Mouse (Mus musculus) CH12.LX (cell line): ENCODE measurements around the gene Echdc3. TPM values are rescaled to one million over a fixed set of nuclear protein-coding genes. Genes with fewer than 3 reads are reported as not detected.

Experiments used
- DNase-seq: peaks from one replicate; pipeline ENCODE4 v3.0.0-alpha.2; 2013; ENCODE audit errors: extremely low read depth
- H3K27ac ChIP-seq: 2 replicates; pipeline ENCODE4 v1.5.1; 2012; ENCODE audit warnings: low read depth, mild to moderate bottlenecking, control low read depth, moderate library complexity; ENCODE audit not compliant: insufficient read depth
- H3K27me3 ChIP-seq: replicated peaks from 2 replicates; pipeline ENCODE3; 2012; ENCODE audit warnings: inconsistent platforms
- H3K36me3 ChIP-seq, 2 experiments: replicated peaks in 1 of 2; 2 replicates each; pipeline versions ENCODE3 to v1.6.1; 2012; ENCODE audit warnings: inconsistent platforms in 1 of 2, low read length in 1 of 2, mild to moderate bottlenecking in 1 of 2, mixed read lengths in 1 of 2, moderate library complexity in 1 of 2; ENCODE audit not compliant: control insufficient read depth in 1 of 2, insufficient read depth in 1 of 2
- H3K4me1 ChIP-seq, 2 experiments: 2 replicates each; pipeline ENCODE4 v1.6.1; 2012; ENCODE audit warnings: inconsistent platforms in 1 of 2, moderate library complexity in 1 of 2; ENCODE audit not compliant: insufficient read depth in 2 of 2, control insufficient read depth in 1 of 2
- H3K4me2 ChIP-seq: 2 replicates; pipeline ENCODE4 v1.6.1; 2012; ENCODE audit warnings: low read depth, mild to moderate bottlenecking, control low read depth; ENCODE audit not compliant: poor library complexity, insufficient read depth, severe bottlenecking
- H3K4me3 ChIP-seq, 3 experiments: fragments of 150-350 bp in 1 of 3; sonication (generic) in 1 of 3; replicated peaks in 1 of 3; 2 replicates each; pipeline versions ENCODE3 to v1.5.1; 2011 to 2012; ENCODE audit warnings: low read depth in 2 of 3, low read length in 2 of 3, mild to moderate bottlenecking in 2 of 3, moderate library complexity in 2 of 3, control low read depth in 1 of 3, improper control_type of control experiment in 1 of 3, inconsistent platforms in 1 of 3, mixed read lengths in 1 of 3; ENCODE audit not compliant: poor library complexity in 1 of 3
- H3K79me2 ChIP-seq: replicated peaks from 2 replicates; pipeline ENCODE4 v1.6.1; 2012; ENCODE audit warnings: mild to moderate bottlenecking, moderate library complexity; ENCODE audit not compliant: control insufficient read depth, poor library complexity, insufficient read depth, severe bottlenecking; ENCODE audit errors: extremely low read depth
- H3K9ac ChIP-seq: 2 replicates; pipeline ENCODE4 v1.6.1; 2012; ENCODE audit warnings: low read depth, mild to moderate bottlenecking, control low read depth, moderate library complexity; ENCODE audit not compliant: insufficient read depth
- H3K9me3 ChIP-seq: replicated peaks from 2 replicates; pipeline ENCODE3; 2012; ENCODE audit warnings: low read length, inconsistent platforms, mixed read lengths
- CHD1 ChIP-seq: IDR thresholded peaks from 2 replicates; pipeline ENCODE4 v1.6.1; 2012; ENCODE audit warnings: low read depth, low read length, improper control_type of control experiment, inconsistent platforms
- CHD2 ChIP-seq: IDR thresholded peaks from 2 replicates; pipeline ENCODE4 v1.6.1; 2011; ENCODE audit warnings: low read length, improper control_type of control experiment
- CTCF ChIP-seq, 2 experiments: IDR thresholded peaks in 1 of 2; conservative IDR thresholded peaks in 1 of 2; 2 replicates each; pipeline ENCODE4 v1.5.1; 2011 to 2012; ENCODE audit warnings: low read depth in 2 of 2, low read length in 2 of 2, improper control_type of control experiment in 1 of 2, inconsistent platforms in 1 of 2, mild to moderate bottlenecking in 1 of 2, moderate library complexity in 1 of 2
- E2F4 ChIP-seq: IDR thresholded peaks from 2 replicates; pipeline ENCODE4 v1.6.1; 2011; ENCODE audit warnings: low read depth, low read length, improper control_type of control experiment; ENCODE audit not compliant: insufficient replicate concordance
- EP300 ChIP-seq: IDR thresholded peaks from 2 replicates; pipeline ENCODE4 v1.6.1; 2011; ENCODE audit warnings: low read length, improper control_type of control experiment
- GABPA ChIP-seq: IDR thresholded peaks from 2 replicates; pipeline ENCODE4 v1.6.1; 2012; ENCODE audit warnings: low read depth, low read length, improper control_type of control experiment, inconsistent platforms; ENCODE audit not compliant: insufficient replicate concordance
- HCFC1 ChIP-seq: IDR thresholded peaks from 2 replicates; pipeline ENCODE4 v1.6.1; 2012; ENCODE audit warnings: low read depth, mild to moderate bottlenecking, inconsistent platforms, low read length, improper control_type of control experiment
- IRF4 ChIP-seq: IDR thresholded peaks from 2 replicates; pipeline ENCODE4 v1.6.1; 2014; ENCODE audit warnings: low read depth, mild to moderate bottlenecking, inconsistent platforms, low read length, improper control_type of control experiment
- JUN ChIP-seq: IDR thresholded peaks from 2 replicates; pipeline ENCODE4 v1.6.1; 2011; ENCODE audit warnings: low read depth, mild to moderate bottlenecking, low read length, improper control_type of control experiment, moderate library complexity; ENCODE audit not compliant: insufficient read depth
- MAFK ChIP-seq: IDR thresholded peaks from 2 replicates; pipeline ENCODE4 v1.6.1; 2011; ENCODE audit warnings: low read length, improper control_type of control experiment; ENCODE audit not compliant: insufficient replicate concordance
- MAX ChIP-seq: IDR thresholded peaks from 2 replicates; pipeline ENCODE4 v1.6.1; 2011; ENCODE audit warnings: low read length, improper control_type of control experiment
- MAZ ChIP-seq: IDR thresholded peaks from 2 replicates; pipeline ENCODE4 v1.6.1; 2012; ENCODE audit warnings: low read depth, mild to moderate bottlenecking, inconsistent platforms, low read length, improper control_type of control experiment, moderate library complexity
- MEF2A ChIP-seq: IDR thresholded peaks from 2 replicates; pipeline ENCODE4 v1.6.1; 2014; ENCODE audit warnings: low read depth, mild to moderate bottlenecking, inconsistent platforms, low read length, improper control_type of control experiment, borderline replicate concordance
- MXI1 ChIP-seq: IDR thresholded peaks from 2 replicates; pipeline ENCODE4 v1.6.1; 2011; ENCODE audit warnings: mild to moderate bottlenecking, low read depth, low read length, improper control_type of control experiment
- NELFE ChIP-seq: IDR thresholded peaks from 2 replicates; pipeline ENCODE4 v1.6.1; 2011; ENCODE audit warnings: low read depth, low read length, improper control_type of control experiment
- NRF1 ChIP-seq: IDR thresholded peaks from 2 replicates; pipeline ENCODE4 v1.6.1; 2014; ENCODE audit warnings: low read depth, mild to moderate bottlenecking, inconsistent platforms, low read length, improper control_type of control experiment, moderate library complexity
- POLR2AphosphoS2 ChIP-seq: IDR thresholded peaks from 2 replicates; pipeline ENCODE4 v1.6.1; 2011; ENCODE audit warnings: low read depth, low read length, improper control_type of control experiment
- RAD21 ChIP-seq: IDR thresholded peaks from 2 replicates; pipeline ENCODE4 v1.6.1; 2011; ENCODE audit warnings: low read depth, mild to moderate bottlenecking, low read length, improper control_type of control experiment, moderate library complexity
- RCOR1 ChIP-seq: conservative IDR thresholded peaks from 2 replicates; pipeline ENCODE4 v1.6.1; 2012; ENCODE audit warnings: low read depth, mild to moderate bottlenecking, inconsistent platforms, low read length, improper control_type of control experiment
- SIN3A ChIP-seq: IDR thresholded peaks from 2 replicates; pipeline ENCODE4 v1.6.1; 2012; ENCODE audit warnings: low read length, improper control_type of control experiment, inconsistent platforms
- SMC3 ChIP-seq: IDR thresholded peaks from 2 replicates; pipeline ENCODE4 v1.6.1; 2011; ENCODE audit warnings: low read depth, low read length, improper control_type of control experiment
- TBP ChIP-seq: conservative IDR thresholded peaks from 2 replicates; pipeline ENCODE4 v1.6.1; 2011; ENCODE audit warnings: low read depth, low read length, improper control_type of control experiment
- TCF12 ChIP-seq: IDR thresholded peaks from 2 replicates; pipeline ENCODE4 v1.6.1; 2014; ENCODE audit warnings: low read depth, mild to moderate bottlenecking, inconsistent platforms, low read length, improper control_type of control experiment
- ZC3H11A ChIP-seq: IDR thresholded peaks from 2 replicates; pipeline ENCODE4 v1.6.1; 2012; ENCODE audit warnings: low read depth, mild to moderate bottlenecking, inconsistent platforms, low read length, improper control_type of control experiment
- ZMIZ1 ChIP-seq: IDR thresholded peaks from 2 replicates; pipeline ENCODE4 v1.6.1; 2012; ENCODE audit warnings: low read depth, mild to moderate bottlenecking, inconsistent platforms, low read length, improper control_type of control experiment
- dilution Hi-C: fragments of 300-500 bp; cut with MboI; formaldehyde crosslinking; loops from 2 replicates; pipeline ENCODE4 v1.14.3; 2020; ENCODE audit warnings: low sequenced_read_pairs; ENCODE audit not compliant: extremely low pct_unique_long_range_greater_than_20kb, extremely low pct_ligation_motif_present
- in situ Hi-C: fragments of 300-500 bp; cut with MboI; formaldehyde crosslinking; loops from 3 replicates; pipeline ENCODE4 v1.14.3; 2019; ENCODE audit warnings: low sequenced_read_pairs, low pct_ligation_motif_present, low pct_unique_long_range_greater_than_20kb, mixed read lengths
- polyA plus RNA-seq: library from polyadenylated mRNA; unstranded; fragments of >175 nt; gene quantifications from 2 replicates; pipeline ENCODE4 v1.2.1, GENCODE M21; 2012; ENCODE audit warnings: low read depth; ENCODE audit not compliant: insufficient read length
- total RNA-seq, 2 experiments: library from RNA; depleted of rRNA; stranded (reverse); fragments of 300-350 nt in 1 of 2; fragments of >200 nt in 1 of 2; gene quantifications; 2 replicates each; pipeline ENCODE4 v1.2.3; 2012 to 2014

Gene Echdc3
- total and polyA plus RNA-seq, 3 experiments: 9.2 to 17.4 (median 10.6) TPM

DNA sequence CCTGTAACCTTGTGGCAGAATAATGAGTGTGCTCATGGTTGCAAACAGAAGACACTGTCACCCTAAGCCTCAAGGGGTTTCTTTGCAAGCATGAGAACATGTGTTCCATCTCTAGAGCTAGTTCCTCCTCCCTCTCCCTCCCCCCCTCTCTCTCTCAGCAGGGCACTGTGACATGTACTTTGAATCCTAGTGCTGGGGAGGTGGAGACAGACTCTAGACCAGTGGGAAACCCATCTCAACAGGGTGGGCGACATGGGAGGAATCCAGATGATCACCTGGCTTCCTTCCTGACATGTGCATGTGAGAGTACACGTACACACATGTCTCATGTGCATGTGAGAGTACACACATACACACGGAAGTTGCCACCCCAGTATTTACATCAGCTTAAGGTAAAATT is 3.1 kb downstream of the Echdc3 start (continued):
- TF ChIP-seq MXI1: 0 out of 2 replicates have a peak, but pooled peaks have one; percentile 33
- TF ChIP-seq TCF12: 0 out of 2 replicates have a peak, but pooled peaks have one; percentile 12
- no peak for TF ChIP-seq MEF2A
- 0 out of 2 replicates have a peak, but pooled peaks have one; percentile 20 for TF ChIP-seq IRF4
- no peak for TF ChIP-seq POLR2AphosphoS2
- TF ChIP-seq CTCF (conservative IDR thresholded peaks at IDR 0.05 in 1 of 2, IDR thresholded peaks at IDR 0.05 in 1 of 2; ENCODE audit: low read depth in 2 of 2, low read length in 2 of 2): no peak
- TF ChIP-seq NELFE: no peak
- TF ChIP-seq GABPA: no peak
- TF ChIP-seq E2F4: no peak
- TF ChIP-seq ZMIZ1: peak; percentile 98
- TF ChIP-seq JUN: no peak
- no peak for TF ChIP-seq ZC3H11A
- peak; percentile 14; the same call in 1 of the 2 replicates for TF ChIP-seq EP300
- TF ChIP-seq CHD2: peak; percentile 40; the same call in 1 of the 2 replicates
- TF ChIP-seq NRF1: no peak
- no peak for TF ChIP-seq SIN3A
- TF ChIP-seq MAX: peak; percentile 63; the same call in 1 of the 2 replicates
- TF ChIP-seq RCOR1: no peak

DNA sequence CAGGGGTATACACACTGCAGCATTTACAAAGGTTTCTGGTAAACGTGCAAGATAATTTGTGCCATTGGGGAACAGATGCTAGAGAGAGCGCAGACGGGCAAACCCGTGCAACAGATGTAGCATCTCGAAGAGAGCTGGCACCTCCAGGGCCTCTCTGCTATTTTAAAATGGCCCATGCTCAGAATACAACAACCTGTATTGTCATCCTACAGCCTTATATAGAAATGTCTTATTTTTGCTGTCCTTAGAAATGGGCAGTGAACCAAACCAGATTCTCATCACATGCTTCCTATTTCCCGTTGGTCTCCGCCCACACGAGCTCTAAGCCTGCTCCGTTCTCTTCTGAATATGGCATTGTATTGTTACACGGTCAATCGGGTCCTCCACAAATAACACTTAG is 3.7 kb downstream of the Echdc3 start:
- Histone ChIP-seq H3K79me2 (peaks cover 5% of the 10 kb centered on the region; the same call in 1 of the 2 replicates), H3K9me3 (no peaks in the 10 kb centered on the region), H3K9ac (no peak overlapping the region), H3K27ac (no peak overlapping the region), H3K4me3 (no peak overlapping the region), H3K4me1 (peaks cover 19 to 45% of the 10 kb centered on the region in 2 experiments), H3K27me3 (no peaks in the 10 kb centered on the region), H3K4me2 (no peak overlapping the region), H3K36me3 (peaks cover 24 to 43% of the 10 kb centered on the region in 2 experiments)
- TF ChIP-seq ZC3H11A (no peak), RCOR1 (no peak), MAFK (no peak), IRF4 (no peak), RAD21 (no peak), CHD1 (no peak), MAZ (no peak), SMC3 (no peak), TBP (no peak), HCFC1 (no peak)
- in situ Hi-C loops (loop anchor here (25.0 kb wide), 1 partner anchor 353 kb away; no protein-coding TSS in a partner anchor), dilution Hi-C loops (no loop called here)
- no peak for DNase-seq
